Comparison of ENCODE assay signal across 23 mouse cellular contexts in genomic region chr8:72158096-72158495, GRCm38 (mm10). TPM values are rescaled to one million over a fixed set of nuclear protein-coding genes. Genes with fewer than 3 reads are reported as not detected.
"Had no signal": no experiment of that assay in that cellular context is flagged by ENCODE, and none has a peak within 500 bp of the region (broad histone marks: within the 10 kb centered on the region; RNA-seq: fewer than 3 reads in every experiment).

No protein-coding gene starts in this region.

- H3K27me3 ChIP-seq: lung, embryonic 15.5 days; megakaryocyte, embryonic 14.5 days had no signal

- H3K4me2 ChIP-seq: lung, embryonic 15.5 days; midbrain, embryonic 11.5 days had no signal

- H3K27ac ChIP-seq: left cerebral cortex, adult 2 months; limb, embryonic 10.5 days; lung, embryonic 15.5 days; macrophage had no signal

- DNase-seq: kidney, adult 18-20 months; kidney, postnatal 10 days; kidney, postnatal 4 days; lung, postnatal 14 days; right cerebral cortex, postnatal 4 days; spleen, adult 18-20 months; thymus, adult 2 months; thymus, postnatal 25 days had no signal

- ATAC-seq: midbrain, embryonic 16.5 days had no signal

- H3K9ac ChIP-seq: lung, embryonic 15.5 days had no signal

- H3K9me3 ChIP-seq: limb, embryonic 10.5 days; lung, embryonic 15.5 days; megakaryocyte, embryonic 14.5 days had no signal

- H3K4me3 ChIP-seq: left cerebral cortex, adult 2 months; limb, embryonic 10.5 days; lung, embryonic 15.5 days; megakaryocyte, embryonic 14.5 days had no signal

RNA-seq across cellular contexts. Expression of gene Hsh2d, which starts 31.3 kb away (rescaled TPM):
- total RNA-seq: layer of hippocampus, postnatal 14 days; left cerebral cortex, adult 2 months; left cerebral cortex, postnatal 14 days had no signal
- polyA plus RNA-seq: kidney, embryonic 14.5 days; limb, embryonic 10.5 days; midbrain, embryonic 11.5 days; midbrain, embryonic 16.5 days; neural tube, embryonic 14.5 days had no signal

RNA-seq across cellular contexts. Expression of gene Olfr374, which starts 51.3 kb away (rescaled TPM):
- total RNA-seq: layer of hippocampus, postnatal 14 days; left cerebral cortex, adult 2 months; left cerebral cortex, postnatal 14 days had no signal
- polyA plus RNA-seq: kidney, embryonic 14.5 days; limb, embryonic 10.5 days; liver, embryonic 16.5 days; lung, embryonic 15.5 days; macrophage; midbrain, embryonic 11.5 days; urinary bladder, adult 2 months had no signal

RNA-seq across cellular contexts. Expression of gene Cib3, which starts 54.5 kb away (rescaled TPM):
- total RNA-seq: layer of hippocampus, postnatal 14 days; left cerebral cortex, postnatal 14 days had no signal
- polyA plus RNA-seq: kidney, embryonic 14.5 days; limb, embryonic 10.5 days; limb, embryonic 14.5 days; liver, embryonic 16.5 days; macrophage; midbrain, embryonic 11.5 days; neural tube, embryonic 14.5 days; stomach, embryonic 14.5 days had no signal
